Mouse (Mus musculus): ENCODE data around the gene Piwil4. TPM values are rescaled to one million over a fixed set of nuclear protein-coding genes. Genes with fewer than 3 reads are reported as not detected.

Gene Piwil4
- polyA plus RNA-seq (2015; fragmentation: Nextera tagmentation; extraction: Ambion mirVana), result 9.1 and 9.8 TPM in 2 replicates

GRCm38 (mm10) chr9:14740151-14740924, at the start of gene Piwil4:
Piwil4 (minus strand) TSS chr9:14740733.
- Histone ChIP-seq H3K36me3 (ENCODE audit: insufficient read depth, low read length) (no peaks in the 10 kb centered on the region), H3K4me3 (ENCODE audit: low read depth, low read length) (no peak within 1 kb of the TSS), H3K4me1 (ENCODE audit: insufficient read depth, low read depth, low read length) (no peaks in the 10 kb centered on the region), H3K9me3 (ENCODE audit: low read length) (no peaks in the 10 kb centered on the region), H3K27me3 (replicated peaks; ENCODE audit: insufficient read depth, low read length) (no peaks in the 10 kb centered on the region), H3K27ac (ENCODE audit: low read length) (no peak within 1 kb of the TSS), H3K9ac (replicated peaks; ENCODE audit: low read depth) (no peak within 1 kb of the TSS), H3K4me2 (replicated peaks; ENCODE audit: low read depth, low read length) (no peak within 1 kb of the TSS)
- ATAC-seq (no peak), DNase-seq (ENCODE audit: low spot score) (no peak)
- no peak for TF ChIP-seq CTCF (IDR thresholded peaks at IDR 0.05)
- no peak for TF ChIP-seq EP300 (IDR thresholded peaks at IDR 0.05)
- WGBS, result 84% methylated on average over 19 of the region's 19 CpGs

DNA sequence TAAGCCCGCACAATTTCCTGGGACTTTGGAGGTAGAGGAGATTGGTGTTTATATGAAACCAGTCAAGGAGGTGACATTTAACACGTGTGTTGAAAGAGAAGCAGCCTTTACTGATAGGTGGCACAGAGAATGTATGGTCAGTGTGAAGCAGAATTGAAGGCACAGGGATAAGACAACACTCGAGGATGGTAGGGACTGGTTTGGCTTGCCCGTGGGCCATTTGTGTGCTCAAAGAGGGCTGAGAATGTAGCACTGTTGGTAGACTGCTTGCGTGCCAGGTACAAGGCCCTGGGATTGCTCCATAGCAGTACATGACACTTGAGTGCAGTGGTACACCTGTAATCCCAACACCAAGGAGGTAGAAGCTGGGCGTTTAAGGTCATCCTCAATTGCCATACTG, 46.8 kb upstream of the Piwil4 start:
- no peak for TF ChIP-seq EP300 (IDR thresholded peaks at IDR 0.05)
- TF ChIP-seq CTCF (IDR thresholded peaks at IDR 0.05), result no peak
- H3K9me3 ChIP-seq (ENCODE audit: low read length), result no peaks in the 10 kb centered on the region
- DNase-seq (ENCODE audit: low spot score) (no peak), ATAC-seq (no peak)
- H3K4me2 ChIP-seq (replicated peaks; ENCODE audit: low read depth, low read length), result no peak overlapping the region
- H3K27me3 ChIP-seq (replicated peaks; ENCODE audit: insufficient read depth, low read length), result no peaks in the 10 kb centered on the region
- WGBS, result 79% methylated on average over 6 of the region's 6 CpGs
- H3K36me3 ChIP-seq (ENCODE audit: insufficient read depth, low read length), result peaks cover 5% of the 10 kb centered on the region; the same call in 1 of the 2 replicates
- H3K9ac ChIP-seq (replicated peaks; ENCODE audit: low read depth), result no peak overlapping the region
- no peak overlapping the region for H3K4me3 ChIP-seq (ENCODE audit: low read depth, low read length)
- no peaks in the 10 kb centered on the region for H3K4me1 ChIP-seq (ENCODE audit: insufficient read depth, low read depth, low read length)
- H3K27ac ChIP-seq (ENCODE audit: low read length), result no peak overlapping the region

DNA sequence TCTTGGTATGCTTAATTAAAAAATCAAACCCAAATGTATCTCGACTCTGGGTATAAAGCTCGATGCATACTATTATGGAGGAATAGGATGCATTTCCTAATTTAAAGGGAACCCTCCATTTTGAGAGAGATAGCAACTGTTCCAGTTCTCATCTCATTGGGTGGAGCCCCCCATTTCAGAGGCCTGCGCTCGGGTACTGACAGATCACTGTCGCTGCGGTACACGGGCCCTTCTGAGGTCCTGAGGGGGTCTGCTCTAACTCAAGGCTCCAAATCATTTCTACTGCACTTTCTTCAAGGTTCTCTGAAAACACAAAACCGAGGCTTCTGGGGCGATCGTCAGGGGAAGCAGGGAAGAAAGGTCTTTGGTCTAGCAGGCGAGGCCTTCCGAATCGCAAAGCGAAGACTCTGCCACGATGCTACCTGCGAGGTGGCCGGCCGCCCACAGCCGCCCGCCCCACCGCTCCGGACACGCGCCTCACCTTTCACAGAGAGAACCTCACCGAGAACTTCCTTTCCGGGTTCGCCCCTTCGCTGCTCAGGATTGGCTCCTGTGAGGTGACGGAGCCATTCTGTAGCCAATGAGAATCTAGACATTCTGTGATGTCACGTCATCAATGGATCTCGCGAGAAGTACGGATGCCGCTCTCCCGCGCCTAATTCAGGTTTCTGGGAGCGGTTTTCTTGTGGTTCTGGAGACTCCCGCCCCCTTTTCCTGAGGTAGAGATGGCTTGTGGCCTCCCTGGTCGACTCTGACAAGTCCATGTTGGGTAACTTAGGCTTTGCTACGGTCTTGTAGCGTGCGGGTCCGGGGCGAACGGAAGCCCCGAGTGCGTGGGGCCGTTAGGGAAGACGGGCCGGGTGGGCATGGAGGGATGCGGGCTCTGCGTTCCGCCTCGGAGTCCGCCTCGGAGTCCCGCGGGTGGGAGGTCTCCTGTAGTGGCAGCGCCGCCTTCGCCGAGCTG, 43.8 kb upstream of the Piwil4 start, which contains the start of the genes Mre11a and Ankrd49:
Gene Mre11a, plus strand, starts transcription at position 616 of the 964 bp plus-strand sequence.
Gene Ankrd49, minus strand, starts transcription at position 818 of the 964 bp plus-strand sequence.
- no peaks in the 10 kb centered on the region for H3K9me3 ChIP-seq (ENCODE audit: low read length)
- DNase-seq (ENCODE audit: low spot score) (peak; percentile 99), ATAC-seq (peak; percentile 100)
- peak within 1 kb of the TSS; percentile 88 for H3K9ac ChIP-seq (replicated peaks; ENCODE audit: low read depth)
- no peaks in the 10 kb centered on the region for H3K4me1 ChIP-seq (ENCODE audit: insufficient read depth, low read depth, low read length)
- peak within 1 kb of the TSS; percentile 92 for H3K27ac ChIP-seq (ENCODE audit: low read length)
- TF ChIP-seq EP300 (IDR thresholded peaks at IDR 0.05), result peak; percentile 86
- peak; percentile 7; the same call in 1 of the 2 replicates for TF ChIP-seq CTCF (IDR thresholded peaks at IDR 0.05)
- under 1% methylated on average over 61 of the region's 62 CpGs for WGBS
- peaks cover 11% of the 10 kb centered on the region for H3K36me3 ChIP-seq (ENCODE audit: insufficient read depth, low read length)
- peak within 1 kb of the TSS; percentile 85 for H3K4me2 ChIP-seq (replicated peaks; ENCODE audit: low read depth, low read length)
- H3K4me3 ChIP-seq (ENCODE audit: low read depth, low read length), result peak within 1 kb of the TSS; percentile 78
- H3K27me3 ChIP-seq (replicated peaks; ENCODE audit: insufficient read depth, low read length), result no peaks in the 10 kb centered on the region

GRCm38 (mm10) chr9:14778341-14778740, 37.8 kb upstream of the Piwil4 start:
- ATAC-seq, result no peak
- 39% methylated on average over 13 of the region's 13 CpGs for WGBS
- no peak for TF ChIP-seq CTCF (IDR thresholded peaks at IDR 0.05)
- TF ChIP-seq EP300 (IDR thresholded peaks at IDR 0.05), result no peak

GRCm38 (mm10) chr9:14773813-14774212, 33.3 kb upstream of the Piwil4 start:
- no peaks in the 10 kb centered on the region for H3K27me3 ChIP-seq (replicated peaks; ENCODE audit: insufficient read depth, low read length)
- peak; percentile 45 for DNase-seq (ENCODE audit: low spot score)
- no peak overlapping the region for H3K4me2 ChIP-seq (replicated peaks; ENCODE audit: low read depth, low read length)
- no peak overlapping the region for H3K4me3 ChIP-seq (ENCODE audit: low read depth, low read length)
- no peak overlapping the region for H3K27ac ChIP-seq (ENCODE audit: low read length)
- no peak overlapping the region for H3K9ac ChIP-seq (replicated peaks; ENCODE audit: low read depth)
- H3K4me1 ChIP-seq (ENCODE audit: insufficient read depth, low read depth, low read length), result no peaks in the 10 kb centered on the region
- TF ChIP-seq CTCF (IDR thresholded peaks at IDR 0.05) (peak; percentile 59), EP300 (IDR thresholded peaks at IDR 0.05) (no peak)
- no peaks in the 10 kb centered on the region for H3K9me3 ChIP-seq (ENCODE audit: low read length)
- H3K36me3 ChIP-seq (ENCODE audit: insufficient read depth, low read length), result no peaks in the 10 kb centered on the region
- ATAC-seq, result no peak
- 36% methylated on average over 2 of the region's 2 CpGs for WGBS

More at GRCm38 (mm10) chr9:14778341-14778740, 37.8 kb upstream of the Piwil4 start:
- Histone ChIP-seq H3K4me1 (ENCODE audit: insufficient read depth, low read depth, low read length) (no peaks in the 10 kb centered on the region), H3K4me3 (ENCODE audit: low read depth, low read length) (no peak overlapping the region), H3K9me3 (ENCODE audit: low read length) (no peaks in the 10 kb centered on the region), H3K27me3 (replicated peaks; ENCODE audit: insufficient read depth, low read length) (no peaks in the 10 kb centered on the region), H3K36me3 (ENCODE audit: insufficient read depth, low read length) (peaks cover 11% of the 10 kb centered on the region), H3K27ac (ENCODE audit: low read length) (no peak overlapping the region), H3K9ac (replicated peaks; ENCODE audit: low read depth) (no peak overlapping the region), H3K4me2 (replicated peaks; ENCODE audit: low read depth, low read length) (no peak overlapping the region)
- no peak for DNase-seq (ENCODE audit: low spot score)

DNA sequence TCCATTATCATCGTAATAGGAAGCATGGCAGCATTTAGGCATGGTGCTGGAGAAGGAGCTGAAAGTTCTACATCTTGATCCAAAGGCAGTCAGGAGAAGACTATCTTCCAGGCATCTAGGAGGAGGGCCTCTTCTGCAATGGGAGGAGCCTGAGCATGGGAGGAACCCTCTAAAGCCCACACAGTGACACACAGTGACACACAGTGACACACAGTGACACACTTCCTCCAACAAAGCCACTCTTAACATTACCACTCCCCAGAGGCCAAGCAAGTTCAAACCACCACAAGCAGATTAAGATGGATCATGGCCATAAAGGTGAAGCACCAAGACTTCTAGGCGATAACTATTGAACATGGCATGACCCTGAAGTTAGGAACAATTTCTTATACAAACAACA, 31.5 kb upstream of the Piwil4 start:
- H3K4me2 ChIP-seq (replicated peaks; ENCODE audit: low read depth, low read length), result no peak overlapping the region
- ATAC-seq (no peak), DNase-seq (ENCODE audit: low spot score) (no peak)
- H3K27ac ChIP-seq (ENCODE audit: low read length), result no peak overlapping the region
- H3K4me3 ChIP-seq (ENCODE audit: low read depth, low read length), result no peak overlapping the region
- H3K9ac ChIP-seq (replicated peaks; ENCODE audit: low read depth), result no peak overlapping the region
- WGBS, result 79% methylated on average over 2 of the region's 2 CpGs
- H3K4me1 ChIP-seq (ENCODE audit: insufficient read depth, low read depth, low read length), result no peaks in the 10 kb centered on the region
- no peaks in the 10 kb centered on the region for H3K9me3 ChIP-seq (ENCODE audit: low read length)
- no peaks in the 10 kb centered on the region for H3K27me3 ChIP-seq (replicated peaks; ENCODE audit: insufficient read depth, low read length)
- TF ChIP-seq CTCF (IDR thresholded peaks at IDR 0.05) (no peak), EP300 (IDR thresholded peaks at IDR 0.05) (no peak)
- no peaks in the 10 kb centered on the region for H3K36me3 ChIP-seq (ENCODE audit: insufficient read depth, low read length)
